In the genomic region with DNA sequence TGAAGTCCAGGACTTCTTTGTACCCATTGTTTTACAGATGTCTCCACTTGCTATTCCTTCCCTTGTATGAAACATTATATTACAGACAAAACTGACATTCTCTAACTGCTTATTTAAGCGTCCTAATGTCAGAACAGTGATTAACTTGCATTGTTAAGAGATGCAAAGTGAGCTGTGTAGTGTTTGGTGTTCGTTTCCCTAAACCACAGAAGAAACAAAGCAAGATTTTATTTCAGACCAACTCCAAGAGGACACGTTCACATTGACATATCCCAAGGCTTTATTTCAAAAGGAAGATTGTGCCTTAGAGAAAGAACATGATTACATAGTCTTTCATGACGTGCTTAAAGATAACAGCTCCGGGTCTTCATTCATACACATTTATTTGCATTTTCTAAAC, we compare ENCODE assay signal across 24 mouse cellular contexts.
DNase-seq lines count a peak whose midpoint lies in the region; ATAC-seq and TF ChIP-seq lines count a peak whose summit lies in the region.
"Had no signal": no experiment of that assay in that cellular context is flagged by ENCODE, and none has a peak within 500 bp of the region (broad histone marks: within the 10 kb centered on the region; RNA-seq: fewer than 3 reads in every experiment).

No protein-coding gene starts in this region.

- H3K27me3 ChIP-seq in forebrain, embryonic 13.5 days = no peaks in the 10 kb centered on the region
- no peaks in the 10 kb centered on the region for H3K27me3 ChIP-seq in forebrain, embryonic 11.5 days (ENCODE audit: control insufficient read depth, insufficient read depth, low read length)
- no peaks in the 10 kb centered on the region for H3K27me3 ChIP-seq in forebrain, embryonic 15.5 days
- no peaks in the 10 kb centered on the region for H3K27me3 ChIP-seq in forebrain, postnatal 0 days (ENCODE audit: insufficient read depth, low read length)
- H3K27me3 ChIP-seq: CH12.LX; embryonic facial prominence, embryonic 13.5 days; embryonic facial prominence, embryonic 15.5 days; Patski had no signal

- H3K4me2 ChIP-seq in forebrain, embryonic 13.5 days = no peak overlapping the region
- H3K4me2 ChIP-seq in forebrain, embryonic 11.5 days (ENCODE audit: low read depth, low read length, severe bottlenecking) = no peak overlapping the region
- no peak overlapping the region for H3K4me2 ChIP-seq in forebrain, embryonic 15.5 days (replicated peaks)
- H3K4me2 ChIP-seq in forebrain, postnatal 0 days (ENCODE audit: low read depth) = no peak overlapping the region
- H3K4me2 ChIP-seq: embryonic facial prominence, embryonic 13.5 days; embryonic facial prominence, embryonic 15.5 days had no signal

- TF ChIP-seq POLR2A in brain, embryonic 14.5 days (IDR thresholded peaks at IDR 0.05; ENCODE audit: borderline replicate concordance, extremely low read depth, insufficient read depth, insufficient read length, poor library complexity, severe bottlenecking) = no peak

- no peaks in the 10 kb centered on the region for H3K36me3 ChIP-seq in forebrain, embryonic 13.5 days (ENCODE audit: poor library complexity, severe bottlenecking)
- H3K36me3 ChIP-seq in forebrain, embryonic 11.5 days (ENCODE audit: control insufficient read depth, insufficient read depth, low read length) = no peaks in the 10 kb centered on the region
- H3K36me3 ChIP-seq in forebrain, embryonic 15.5 days = no peaks in the 10 kb centered on the region
- no peaks in the 10 kb centered on the region for H3K36me3 ChIP-seq in forebrain, postnatal 0 days (ENCODE audit: insufficient read depth)
- H3K36me3 ChIP-seq: embryonic facial prominence, embryonic 13.5 days; embryonic facial prominence, embryonic 15.5 days; G1E had no signal

- TF ChIP-seq CTCF in forebrain, postnatal 0 days (IDR thresholded peaks at IDR 0.05; ENCODE audit: low read depth) = no peak
- no peak for TF ChIP-seq CTCF in brain, embryonic 14.5 days (IDR thresholded peaks at IDR 0.05; ENCODE audit: borderline replicate concordance, extremely low read depth, insufficient read depth, insufficient read length)

- no peaks in the 10 kb centered on the region for H3K4me1 ChIP-seq in forebrain, embryonic 13.5 days
- no peaks in the 10 kb centered on the region for H3K4me1 ChIP-seq in forebrain, embryonic 11.5 days (replicated peaks; ENCODE audit: control insufficient read depth, insufficient read depth, low read length)
- no peaks in the 10 kb centered on the region for H3K4me1 ChIP-seq in forebrain, embryonic 15.5 days
- no peaks in the 10 kb centered on the region for H3K4me1 ChIP-seq in forebrain, postnatal 0 days (ENCODE audit: insufficient read depth)
- H3K4me1 ChIP-seq: embryonic facial prominence, embryonic 13.5 days; embryonic facial prominence, embryonic 15.5 days had no signal

- no peak overlapping the region for H3K27ac ChIP-seq in forebrain, embryonic 13.5 days
- no peak overlapping the region for H3K27ac ChIP-seq in forebrain, embryonic 11.5 days (ENCODE audit: low read depth, low read length)
- H3K27ac ChIP-seq in forebrain, embryonic 15.5 days (replicated peaks) = no peak overlapping the region
- no peak overlapping the region for H3K27ac ChIP-seq in forebrain, postnatal 0 days (ENCODE audit: low read depth, low read length)
- H3K27ac ChIP-seq: embryonic facial prominence, embryonic 13.5 days; embryonic facial prominence, embryonic 15.5 days had no signal

- no peak overlapping the region for H3K9ac ChIP-seq in forebrain, embryonic 13.5 days
- no peak overlapping the region for H3K9ac ChIP-seq in forebrain, embryonic 11.5 days (ENCODE audit: low read length)
- H3K9ac ChIP-seq in forebrain, embryonic 15.5 days (replicated peaks) = no peak overlapping the region
- no peak overlapping the region for H3K9ac ChIP-seq in forebrain, postnatal 0 days
- H3K9ac ChIP-seq: embryonic facial prominence, embryonic 13.5 days; embryonic facial prominence, embryonic 15.5 days had no signal

- ATAC-seq in forebrain, embryonic 13.5 days = peak; percentile 33; the same call in 1 of the 2 replicates
- no peak for ATAC-seq in forebrain, embryonic 11.5 days (replicated peaks; ENCODE audit: low FRiP score)
- peak; percentile 58; the same call in 1 of the 2 replicates for ATAC-seq in forebrain, embryonic 15.5 days (replicated peaks)
- no peak for ATAC-seq in forebrain, postnatal 0 days
- ATAC-seq: activated CD4-positive, CD25-positive, alpha-beta regulatory T cell, adult 4 months; CD4-positive, CD25-positive, alpha-beta regulatory T cell, adult 4 months; Patski had no signal

- no peak for DNase-seq in forebrain, embryonic 11.5 days (ENCODE audit: low spot score)
- DNase-seq in forebrain, postnatal 0 days = no peak
- peak; percentile 19 for DNase-seq in brain, embryonic 14.5 days (ENCODE audit: low read depth)
- DNase-seq: adrenal gland, adult 8-10 months; adrenal gland, postnatal 14 days; adrenal gland, postnatal 36 days; B cell, adult 2 months; cerebellum, adult 11 months; cerebellum, adult 18-20 months; cerebellum, adult 8-10 months; cerebellum, adult 9-11 months; cerebellum, postnatal 14 days; cerebellum, postnatal 36 days; embryo, embryonic 11 days had no signal

- WGBS in forebrain, embryonic 13.5 days = 65% methylated on average over 5 of the region's 5 CpGs
- 74% methylated on average over 5 of the region's 5 CpGs for WGBS in forebrain, embryonic 11.5 days
- 55% methylated on average over 5 of the region's 5 CpGs for WGBS in forebrain, embryonic 15.5 days
- WGBS in forebrain, postnatal 0 days = 44% methylated on average over 5 of the region's 5 CpGs

- no peaks in the 10 kb centered on the region for H3K9me3 ChIP-seq in forebrain, embryonic 13.5 days (replicated peaks)
- no peaks in the 10 kb centered on the region for H3K9me3 ChIP-seq in forebrain, embryonic 11.5 days (ENCODE audit: control insufficient read depth, low read length)
- H3K9me3 ChIP-seq in forebrain, embryonic 15.5 days = no peaks in the 10 kb centered on the region
- no peaks in the 10 kb centered on the region for H3K9me3 ChIP-seq in forebrain, postnatal 0 days (ENCODE audit: low read length)
- H3K9me3 ChIP-seq: embryonic facial prominence, embryonic 13.5 days; embryonic facial prominence, embryonic 15.5 days; G1E had no signal

- no peak overlapping the region for H3K4me3 ChIP-seq in forebrain, embryonic 13.5 days
- H3K4me3 ChIP-seq in forebrain, embryonic 11.5 days (ENCODE audit: low read depth, low read length) = no peak overlapping the region
- no peak overlapping the region for H3K4me3 ChIP-seq in forebrain, embryonic 15.5 days
- H3K4me3 ChIP-seq in forebrain, postnatal 0 days (ENCODE audit: low read depth, low read length) = no peak overlapping the region
- H3K4me3 ChIP-seq: embryonic facial prominence, embryonic 13.5 days; embryonic facial prominence, embryonic 15.5 days; erythroblast, embryonic 14.5 days had no signal

Comparison
In these comparisons a context has a peak if more than half of its experiments do, and no peak if none do; other contexts are left out.
1. ATAC-seq: peak in forebrain, embryonic 13.5 days (single experiment) and forebrain, embryonic 15.5 days (single experiment); none in forebrain, embryonic 11.5 days (single experiment) and forebrain, postnatal 0 days (single experiment).